Mouse (Mus musculus) brain, embryonic 14.5 days (tissue): ENCODE results near the gene Gm3880.

ENCODE experiments used
- CTCF ChIP-seq: fragments of 200-500 bp; IDR thresholded peaks from 2 replicates; pipeline ENCODE4 v1.5.1; 2012; ENCODE audit warnings: inconsistent platforms, mild to moderate bottlenecking, moderate library complexity, borderline replicate concordance; ENCODE audit not compliant: insufficient read depth, insufficient read length; ENCODE audit errors: extremely low read depth
- POLR2A ChIP-seq: fragments of 200-500 bp; IDR thresholded peaks from 2 replicates; pipeline ENCODE4 v1.6.1; 2012; ENCODE audit warnings: mild to moderate bottlenecking, inconsistent platforms, borderline replicate concordance; ENCODE audit not compliant: poor library complexity, insufficient read depth, insufficient read length, severe bottlenecking; ENCODE audit errors: extremely low read depth

GRCm38 (mm10) chrX:102660712-102661111 lies 26.1 kb downstream of the Gm3880 start:
- TF ChIP-seq POLR2A (no peak), CTCF (peak; percentile 24; the same call in 1 of the 2 replicates)
